Mouse (Mus musculus): ENCODE measurements around the gene Disp2. TPM values are rescaled to one million over a fixed set of nuclear protein-coding genes. Genes with fewer than 3 reads are reported as not detected.
A peak's percentile ranks its signal among the peaks of the same experiment; 100 is the strongest.

Gene Disp2
- polyA plus RNA-seq (2014; fragmentation: Nextera tagmentation; extraction: Ambion mirVana): 18.0 and 24.5 TPM in 2 replicates

DNA sequence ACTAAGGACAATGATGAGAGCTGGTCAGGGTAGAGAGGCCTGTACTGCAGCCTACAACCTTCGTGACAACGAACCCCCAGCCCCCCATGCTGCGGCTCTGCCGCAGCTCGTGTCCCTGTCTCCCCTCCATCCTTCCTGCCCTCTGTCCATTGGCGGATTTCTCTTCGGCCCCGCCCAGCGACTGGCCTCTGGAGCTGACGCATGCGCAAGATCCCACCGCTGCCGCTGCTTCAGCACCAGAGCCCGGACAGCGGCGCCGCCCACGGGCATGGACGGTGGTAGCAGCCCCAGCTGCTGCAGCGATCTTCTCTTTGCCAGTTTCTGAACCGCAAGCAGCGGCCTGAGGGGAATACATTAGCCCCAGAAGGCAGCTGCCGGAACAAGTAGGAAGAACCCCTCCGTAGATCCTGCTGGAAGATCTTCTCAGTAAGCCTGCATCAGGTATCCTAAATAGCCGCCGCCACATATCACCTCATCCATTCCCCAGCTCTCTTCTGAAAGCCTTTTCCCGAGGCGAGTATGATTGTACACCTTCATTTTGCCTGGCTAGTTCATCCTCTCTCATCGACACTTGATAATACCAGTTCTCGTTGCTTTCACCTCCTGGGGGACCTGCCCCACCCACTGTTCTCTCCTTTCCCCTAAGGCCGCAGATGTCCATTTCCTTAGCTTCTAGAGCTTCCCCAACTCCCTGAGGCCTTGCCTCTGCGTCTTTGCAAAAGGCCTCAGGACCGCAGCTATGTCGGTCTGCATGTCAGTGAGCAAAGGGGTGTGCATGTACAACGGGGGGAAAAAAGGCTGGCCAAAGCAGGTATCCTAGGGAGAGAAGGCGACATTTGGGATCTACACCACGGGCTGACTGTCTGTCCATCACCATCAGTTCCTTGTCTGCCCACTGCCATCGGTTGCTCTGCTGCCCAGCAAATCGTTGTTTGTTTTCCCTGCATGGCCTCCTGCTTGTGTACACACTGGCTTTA lies at the start of gene Disp2:
Disp2 (plus strand) TSS at position 216 of the 977 bp plus-strand sequence.
- 12% methylated on average over 39 of the region's 39 CpGs for WGBS
- H3K36me3 ChIP-seq (ENCODE audit: control insufficient read depth, insufficient read depth, low read length): no peaks in the 10 kb centered on the region
- H3K9ac ChIP-seq (ENCODE audit: low read length): peak within 1 kb of the TSS; percentile 71
- peaks cover 13% of the 10 kb centered on the region for H3K4me1 ChIP-seq (ENCODE audit: control insufficient read depth, insufficient read depth, low read length)
- peak within 1 kb of the TSS; percentile 45 for H3K4me3 ChIP-seq (ENCODE audit: low read depth, low read length)
- ATAC-seq: peak; percentile 94
- H3K27me3 ChIP-seq (replicated peaks; ENCODE audit: control insufficient read depth, insufficient read depth, low read length): no peaks in the 10 kb centered on the region
- peak within 1 kb of the TSS; percentile 76 for H3K27ac ChIP-seq (ENCODE audit: low read depth, low read length)
- peak within 1 kb of the TSS; percentile 69 for H3K4me2 ChIP-seq (ENCODE audit: low read length)
- peak; percentile 97 for DNase-seq (ENCODE audit: low spot score)
- H3K9me3 ChIP-seq (replicated peaks; ENCODE audit: control insufficient read depth, low read length): no peaks in the 10 kb centered on the region

DNA sequence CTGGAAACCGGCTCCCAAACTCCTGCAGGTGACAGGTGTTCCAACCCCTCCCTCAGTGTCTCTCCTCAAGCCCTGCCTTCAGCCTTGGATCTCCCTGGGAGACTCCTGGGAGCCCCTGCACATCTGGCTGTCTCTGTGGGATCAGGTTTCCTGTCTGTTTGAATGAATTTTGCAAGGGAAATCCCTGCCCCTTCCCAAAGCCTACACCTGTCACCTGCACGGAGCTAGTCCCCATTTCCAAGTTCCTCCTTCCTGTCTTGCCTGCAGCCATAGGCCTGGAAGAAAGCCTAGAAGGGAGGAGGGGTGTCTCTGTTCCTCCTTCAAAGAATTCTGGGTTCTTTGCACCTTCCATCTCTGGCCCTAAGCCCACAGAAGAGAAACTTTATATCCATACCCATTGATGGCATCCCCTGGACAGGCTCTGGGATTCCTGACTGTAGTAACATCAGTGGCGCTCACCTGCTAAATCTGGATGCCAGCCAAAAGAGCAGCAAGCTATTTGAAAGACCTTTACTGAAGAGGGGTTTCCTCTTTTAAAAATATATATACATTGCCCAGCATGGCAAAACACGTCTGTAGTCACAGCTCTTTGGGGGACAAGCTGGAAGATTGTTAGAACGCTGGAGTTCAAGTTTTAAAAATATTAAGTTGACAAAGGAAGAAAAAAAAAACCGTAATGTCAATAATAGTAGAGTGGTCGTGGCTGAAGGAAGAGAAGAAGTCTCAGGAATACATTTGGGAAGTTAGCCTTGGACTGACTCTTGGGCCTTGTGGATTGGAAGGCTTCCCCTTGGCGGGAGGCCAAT lies 49.5 kb upstream of the Disp2 start:
- 22% methylated on average over 8 of the region's 8 CpGs for WGBS
- no peak for ATAC-seq
- no peak overlapping the region for H3K27ac ChIP-seq (ENCODE audit: low read depth, low read length)
- peaks cover 3% of the 10 kb centered on the region; the same call in 1 of the 2 replicates for H3K27me3 ChIP-seq (replicated peaks; ENCODE audit: control insufficient read depth, insufficient read depth, low read length)
- DNase-seq (ENCODE audit: low spot score): no peak
- no peak overlapping the region for H3K4me2 ChIP-seq (ENCODE audit: low read length)
- H3K4me1 ChIP-seq (ENCODE audit: control insufficient read depth, insufficient read depth, low read length): no peaks in the 10 kb centered on the region; the same call in 1 of the 2 replicates
- H3K9me3 ChIP-seq (replicated peaks; ENCODE audit: control insufficient read depth, low read length): no peaks in the 10 kb centered on the region
- H3K9ac ChIP-seq (ENCODE audit: low read length): no peak overlapping the region
- H3K4me3 ChIP-seq (ENCODE audit: low read depth, low read length): no peak overlapping the region
- no peaks in the 10 kb centered on the region for H3K36me3 ChIP-seq (ENCODE audit: control insufficient read depth, insufficient read depth, low read length)

DNA sequence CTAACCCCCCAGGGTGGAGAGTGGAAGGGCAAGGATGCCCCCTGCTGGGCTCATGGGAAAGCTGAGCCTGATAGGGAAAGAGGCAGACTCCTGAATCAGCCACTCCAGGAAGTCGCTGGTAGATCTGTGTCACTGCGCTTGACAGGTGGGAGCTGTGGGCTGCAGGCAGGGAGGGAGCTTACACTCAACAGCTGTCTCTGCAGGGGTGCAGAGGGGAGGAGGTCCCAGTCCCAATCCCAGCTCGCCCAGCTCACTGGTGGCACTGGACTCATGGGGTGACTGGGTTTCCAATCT lies 49.0 kb upstream of the Disp2 start:
- H3K4me3 ChIP-seq (ENCODE audit: low read depth, low read length): no peak overlapping the region
- H3K9me3 ChIP-seq (replicated peaks; ENCODE audit: control insufficient read depth, low read length): no peaks in the 10 kb centered on the region
- no peak overlapping the region for H3K4me2 ChIP-seq (ENCODE audit: low read length)
- ATAC-seq (peak; percentile 44), DNase-seq (ENCODE audit: low spot score) (peak; percentile 66)
- no peak overlapping the region for H3K27ac ChIP-seq (ENCODE audit: low read depth, low read length)
- no peaks in the 10 kb centered on the region for H3K36me3 ChIP-seq (ENCODE audit: control insufficient read depth, insufficient read depth, low read length)
- peaks cover 3% of the 10 kb centered on the region; the same call in 1 of the 2 replicates for H3K27me3 ChIP-seq (replicated peaks; ENCODE audit: control insufficient read depth, insufficient read depth, low read length)
- WGBS: 3% methylated on average over 3 of the region's 3 CpGs
- no peak overlapping the region for H3K9ac ChIP-seq (ENCODE audit: low read length)
- H3K4me1 ChIP-seq (ENCODE audit: control insufficient read depth, insufficient read depth, low read length): no peaks in the 10 kb centered on the region; the same call in 1 of the 2 replicates

DNA sequence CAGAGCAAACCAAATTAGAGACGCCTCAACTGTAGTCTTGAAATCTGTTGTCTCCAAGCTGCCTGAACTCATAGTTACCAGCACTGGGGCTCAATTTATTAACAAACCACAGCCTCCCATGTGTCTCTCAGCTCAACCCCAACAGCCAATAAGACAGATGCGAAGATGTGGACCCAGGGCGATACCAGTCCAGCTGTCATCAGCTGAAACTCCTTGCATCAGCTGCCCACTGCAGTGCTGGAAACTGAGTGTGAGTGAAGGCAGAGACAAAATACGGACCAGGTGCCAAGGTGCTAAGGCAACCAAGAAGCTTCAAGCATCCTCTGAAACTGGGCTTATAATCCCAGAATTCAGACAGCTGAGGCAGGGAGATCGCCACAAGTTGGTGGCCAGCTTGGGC lies 47.5 kb upstream of the Disp2 start:
- no peak overlapping the region for H3K9ac ChIP-seq (ENCODE audit: low read length)
- H3K4me1 ChIP-seq (ENCODE audit: control insufficient read depth, insufficient read depth, low read length): no peaks in the 10 kb centered on the region; the same call in 1 of the 2 replicates
- no peak overlapping the region for H3K4me2 ChIP-seq (ENCODE audit: low read length)
- H3K4me3 ChIP-seq (ENCODE audit: low read depth, low read length): no peak overlapping the region
- H3K36me3 ChIP-seq (ENCODE audit: control insufficient read depth, insufficient read depth, low read length): no peaks in the 10 kb centered on the region
- H3K9me3 ChIP-seq (replicated peaks; ENCODE audit: control insufficient read depth, low read length): no peaks in the 10 kb centered on the region
- peaks cover 3% of the 10 kb centered on the region; the same call in 1 of the 2 replicates for H3K27me3 ChIP-seq (replicated peaks; ENCODE audit: control insufficient read depth, insufficient read depth, low read length)
- ATAC-seq: no peak
- H3K27ac ChIP-seq (ENCODE audit: low read depth, low read length): no peak overlapping the region
- no peak for DNase-seq (ENCODE audit: low spot score)
- WGBS: 90% methylated on average over 5 of the region's 5 CpGs

DNA sequence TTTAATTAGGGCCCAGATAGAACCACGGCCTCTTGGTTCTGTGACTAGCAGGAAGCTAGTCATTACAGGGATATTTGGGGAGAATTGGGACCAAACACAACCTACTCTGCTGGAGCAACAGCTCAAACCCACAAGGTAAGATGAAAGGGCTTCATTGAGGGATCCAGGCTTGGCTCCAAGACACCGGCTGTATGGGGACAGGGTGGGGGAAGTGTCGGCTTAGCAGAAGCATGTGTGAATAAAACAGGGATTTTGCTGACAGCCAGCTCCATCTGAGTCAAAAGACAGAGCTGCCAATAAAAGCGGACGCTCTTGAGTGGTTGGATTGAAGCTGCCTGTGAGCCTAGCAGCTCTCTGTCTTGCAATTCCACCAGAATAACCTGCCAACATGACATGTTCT lies 46.2 kb upstream of the Disp2 start:
- ATAC-seq (peak; percentile 82; the same call in 1 of the 2 replicates), DNase-seq (ENCODE audit: low spot score) (peak; percentile 86)
- no peak overlapping the region for H3K9ac ChIP-seq (ENCODE audit: low read length)
- H3K9me3 ChIP-seq (replicated peaks; ENCODE audit: control insufficient read depth, low read length): no peaks in the 10 kb centered on the region
- no peak overlapping the region for H3K4me3 ChIP-seq (ENCODE audit: low read depth, low read length)
- 0 out of 2 replicates have a peak overlapping the region, but pooled peaks have one; percentile 23 for H3K27ac ChIP-seq (ENCODE audit: low read depth, low read length)
- H3K27me3 ChIP-seq (replicated peaks; ENCODE audit: control insufficient read depth, insufficient read depth, low read length): no peaks in the 10 kb centered on the region
- WGBS: 27% methylated on average over 5 of the region's 5 CpGs
- H3K4me1 ChIP-seq (ENCODE audit: control insufficient read depth, insufficient read depth, low read length): no peaks in the 10 kb centered on the region; the same call in 1 of the 2 replicates
- no peak overlapping the region for H3K4me2 ChIP-seq (ENCODE audit: low read length)
- H3K36me3 ChIP-seq (ENCODE audit: control insufficient read depth, insufficient read depth, low read length): no peaks in the 10 kb centered on the region

DNA sequence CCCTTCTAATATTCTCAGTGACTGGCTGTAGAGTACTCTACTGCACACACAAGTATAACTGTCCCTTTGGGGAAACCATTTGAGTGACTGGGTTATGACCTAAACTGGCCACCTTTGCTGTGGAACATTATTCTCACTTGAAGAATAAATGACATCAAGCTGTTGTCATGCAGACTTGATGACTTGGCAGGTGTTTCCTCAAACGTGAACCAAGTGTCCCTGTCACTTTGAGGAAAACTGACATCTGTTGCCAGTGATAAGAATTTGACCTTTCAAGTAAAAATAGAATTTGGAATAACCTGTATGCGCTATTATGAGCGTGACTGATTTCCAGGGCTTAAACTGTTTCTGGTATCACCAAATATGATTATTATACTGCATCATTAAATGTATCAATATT lies 39.2 kb upstream of the Disp2 start:
- no peak overlapping the region for H3K4me2 ChIP-seq (ENCODE audit: low read length)
- no peak for ATAC-seq
- WGBS: 75% methylated on average over 3 of the region's 3 CpGs

DNA sequence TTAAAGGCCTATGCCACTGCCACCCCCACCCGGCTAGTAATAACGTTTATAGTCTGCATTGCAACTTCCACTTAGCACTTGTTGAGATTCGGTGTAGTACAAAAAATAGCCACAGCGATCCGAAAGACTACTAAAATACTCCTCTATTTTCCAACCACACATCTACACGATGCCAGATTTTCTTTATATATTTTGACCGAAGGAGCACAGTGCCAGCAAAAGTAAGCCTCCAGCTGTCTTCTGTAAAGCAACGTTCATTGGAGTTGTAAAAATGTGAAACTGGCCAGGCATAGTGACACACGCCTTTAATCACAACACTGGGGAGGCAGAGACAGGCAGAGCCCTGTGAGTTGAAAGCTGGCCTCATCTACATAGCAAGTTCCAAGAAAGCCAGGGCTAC lies 38.3 kb upstream of the Disp2 start:
- Histone ChIP-seq H3K27ac (ENCODE audit: low read depth, low read length) (no peak overlapping the region), H3K9ac (ENCODE audit: low read length) (no peak overlapping the region), H3K4me2 (ENCODE audit: low read length) (no peak overlapping the region), H3K9me3 (replicated peaks; ENCODE audit: control insufficient read depth, low read length) (no peaks in the 10 kb centered on the region), H3K4me1 (ENCODE audit: control insufficient read depth, insufficient read depth, low read length) (peaks cover 6% of the 10 kb centered on the region; the same call in 1 of the 2 replicates), H3K27me3 (replicated peaks; ENCODE audit: control insufficient read depth, insufficient read depth, low read length) (peaks cover 6% of the 10 kb centered on the region; the same call in 1 of the 2 replicates), H3K36me3 (ENCODE audit: control insufficient read depth, insufficient read depth, low read length) (no peaks in the 10 kb centered on the region), H3K4me3 (ENCODE audit: low read depth, low read length) (no peak overlapping the region)
- 78% methylated on average over 9 of the region's 9 CpGs for WGBS
- ATAC-seq (no peak), DNase-seq (ENCODE audit: low spot score) (no peak)

More for the DNA sequence above, 39.2 kb upstream of the Disp2 start:
- peaks cover 6% of the 10 kb centered on the region; the same call in 1 of the 2 replicates for H3K4me1 ChIP-seq (ENCODE audit: control insufficient read depth, insufficient read depth, low read length)
- no peaks in the 10 kb centered on the region for H3K9me3 ChIP-seq (replicated peaks; ENCODE audit: control insufficient read depth, low read length)
- DNase-seq (ENCODE audit: low spot score): no peak
- H3K9ac ChIP-seq (ENCODE audit: low read length): no peak overlapping the region
- H3K36me3 ChIP-seq (ENCODE audit: control insufficient read depth, insufficient read depth, low read length): no peaks in the 10 kb centered on the region
- H3K27me3 ChIP-seq (replicated peaks; ENCODE audit: control insufficient read depth, insufficient read depth, low read length): peaks cover 6% of the 10 kb centered on the region; the same call in 1 of the 2 replicates
- no peak overlapping the region for H3K4me3 ChIP-seq (ENCODE audit: low read depth, low read length)
- no peak overlapping the region for H3K27ac ChIP-seq (ENCODE audit: low read depth, low read length)

DNA sequence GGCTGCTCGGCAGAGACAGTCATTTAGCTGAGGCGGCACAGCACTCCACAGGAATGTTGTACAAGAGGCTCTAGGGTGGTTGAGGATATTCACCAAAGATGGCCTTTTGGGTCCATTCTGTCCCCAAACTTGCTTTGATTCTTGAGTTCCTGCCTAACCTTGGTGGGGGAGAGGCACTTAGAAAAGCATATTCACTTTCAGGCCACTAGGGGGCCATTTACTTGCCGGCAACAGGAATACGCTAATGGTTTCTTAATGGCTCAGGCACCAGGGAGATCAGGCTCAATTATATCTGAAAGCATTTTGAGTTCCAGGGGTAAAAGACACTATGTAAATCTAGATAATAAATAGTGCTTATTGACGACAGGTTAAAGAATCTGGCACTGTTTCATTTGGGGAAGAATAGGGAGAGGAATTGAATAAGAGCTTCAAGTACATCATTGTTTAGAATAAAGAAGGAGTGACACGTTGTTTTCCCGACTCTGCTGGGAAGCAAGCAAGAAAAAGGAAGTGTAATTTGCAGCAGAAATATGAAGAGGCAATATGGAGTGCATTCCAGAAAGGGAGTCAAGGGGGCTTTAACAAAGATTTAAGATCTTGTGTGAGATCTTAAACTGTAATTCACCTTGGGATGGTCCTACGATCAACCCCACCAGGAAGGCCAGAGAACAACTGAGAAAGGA lies 36.1 kb upstream of the Disp2 start:
- no peaks in the 10 kb centered on the region for H3K9me3 ChIP-seq (replicated peaks; ENCODE audit: control insufficient read depth, low read length)
- H3K9ac ChIP-seq (ENCODE audit: low read length): no peak overlapping the region
- 24% methylated on average over 8 of the region's 8 CpGs for WGBS
- DNase-seq (ENCODE audit: low spot score): peak; percentile 86
- ATAC-seq: no peak
- H3K27ac ChIP-seq (ENCODE audit: low read depth, low read length): 0 out of 2 replicates have a peak overlapping the region, but pooled peaks have one; percentile 44
- H3K4me2 ChIP-seq (ENCODE audit: low read length): no peak overlapping the region
- H3K4me3 ChIP-seq (ENCODE audit: low read depth, low read length): no peak overlapping the region
- peaks cover 6% of the 10 kb centered on the region; the same call in 1 of the 2 replicates for H3K27me3 ChIP-seq (replicated peaks; ENCODE audit: control insufficient read depth, insufficient read depth, low read length)
- H3K4me1 ChIP-seq (ENCODE audit: control insufficient read depth, insufficient read depth, low read length): peaks cover 15% of the 10 kb centered on the region; the same call in 1 of the 2 replicates
- H3K36me3 ChIP-seq (ENCODE audit: control insufficient read depth, insufficient read depth, low read length): no peaks in the 10 kb centered on the region
